Mouse (Mus musculus) T-helper 17 cell (primary cell): ENCODE data around the gene Mad2l2.

Experiments used
- in situ Hi-C, 2 experiments: fragments of 300-600 bp; cut with MboI, MseI; formaldehyde crosslinking; loops; 1 replicate in 1 of 2; 2 replicates in 1 of 2; pipeline ENCODE4 v1.15.1; 2025; ENCODE audit warnings: high pct_unique_total_duplicates in 2 of 2

Gene Mad2l2

DNA sequence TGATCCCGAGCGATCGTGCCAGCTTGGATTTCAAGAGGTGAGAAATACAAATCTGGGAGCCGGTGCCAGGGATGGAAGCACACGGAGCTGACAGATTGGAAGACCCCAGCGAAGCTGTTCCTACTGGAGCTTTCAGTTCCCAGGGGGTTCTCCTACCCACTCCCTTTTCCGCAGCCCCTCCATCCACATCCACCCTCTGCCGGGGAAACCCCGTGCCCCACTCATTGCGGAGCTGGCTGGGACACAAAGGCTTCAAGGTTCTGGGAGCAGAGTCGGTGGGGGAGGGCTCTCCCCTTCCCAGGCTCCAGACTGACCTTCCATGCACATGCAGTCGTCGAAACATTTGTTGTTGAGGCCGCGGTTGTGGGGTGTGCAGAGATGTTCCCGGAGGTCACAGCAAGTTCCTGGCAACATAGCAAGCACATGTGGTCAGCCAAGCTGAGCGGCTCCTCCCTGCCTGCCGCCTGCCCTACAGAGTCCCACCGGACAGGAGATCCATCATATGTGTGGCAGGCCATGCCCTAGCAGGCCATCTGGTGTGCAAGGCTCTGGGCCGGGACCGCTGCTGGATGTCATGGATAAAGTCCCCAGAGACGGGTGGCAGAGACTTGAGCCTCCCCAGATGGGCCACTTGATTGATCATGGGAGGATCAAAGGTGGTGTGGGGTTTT is 22.4 kb upstream of the Mad2l2 start:
- in situ Hi-C loops = no loop called here

DNA sequence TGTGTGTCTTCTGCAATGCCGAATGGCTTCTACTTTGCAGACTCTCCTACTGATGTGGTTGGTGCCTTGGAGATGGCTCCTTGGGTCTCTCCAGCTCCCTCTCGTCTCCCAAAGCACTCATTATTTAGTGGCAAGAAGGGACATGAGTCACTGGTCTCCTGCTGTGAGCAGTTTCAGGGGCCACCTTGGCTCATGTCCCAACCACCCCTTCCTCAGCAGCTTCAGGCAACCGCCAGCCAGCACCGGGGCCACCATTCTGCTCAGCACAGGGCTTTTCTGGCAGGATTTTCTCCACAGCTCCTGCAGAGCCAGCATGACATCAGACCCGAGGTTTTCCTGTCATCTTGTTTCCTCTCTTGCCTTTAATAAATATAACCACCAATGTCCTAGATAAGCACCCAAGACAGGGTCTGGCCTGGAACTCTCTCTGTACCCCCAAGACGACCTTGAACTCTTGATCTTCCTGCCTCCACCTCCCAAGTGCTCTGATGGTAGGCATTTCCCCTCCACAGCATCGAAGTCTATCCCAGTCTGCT is 21.6 kb upstream of the Mad2l2 start:
- in situ Hi-C loops = no loop called here

DNA sequence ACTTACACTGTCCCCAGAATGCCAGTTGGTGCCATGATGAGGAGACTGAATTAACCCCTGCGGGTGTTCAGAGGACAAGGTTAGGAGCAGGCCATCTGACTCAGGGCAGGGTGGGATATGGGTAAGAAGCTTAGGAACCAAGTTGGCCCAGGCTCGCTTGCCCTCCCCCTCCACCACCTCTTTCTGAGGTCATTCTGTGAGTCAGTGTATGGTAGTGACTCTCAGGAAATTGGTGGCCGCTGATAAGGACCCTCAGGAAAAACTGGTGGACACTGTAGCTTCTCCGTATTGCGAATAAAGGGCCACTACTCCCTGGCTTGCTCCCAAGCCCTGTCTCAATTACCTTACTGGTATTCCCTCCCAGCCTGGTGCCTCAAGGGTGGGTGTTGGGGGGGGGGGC is 21.0 kb upstream of the Mad2l2 start:
- in situ Hi-C loops = no loop called here

DNA sequence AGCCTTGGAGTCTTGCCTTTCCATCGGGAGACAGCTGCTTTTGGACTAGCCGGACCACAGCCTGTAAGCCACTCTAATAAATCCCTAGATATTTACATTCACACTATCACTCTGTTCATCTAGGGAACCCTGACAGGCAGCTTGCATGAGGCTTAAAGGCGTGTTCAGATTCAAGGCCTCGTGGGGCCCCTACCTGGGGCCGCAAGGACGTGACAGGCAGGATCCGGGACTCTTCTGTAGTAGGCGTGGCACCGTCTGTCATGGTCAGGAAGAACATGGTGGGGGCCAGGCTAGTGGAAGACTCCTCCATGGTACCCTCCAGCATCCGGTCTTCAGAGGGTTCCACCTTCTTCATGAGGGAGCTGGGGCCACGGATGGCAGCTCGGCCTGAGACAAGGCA is 17.7 kb upstream of the Mad2l2 start:
- in situ Hi-C loops = loop anchor here (5.0 to 10.0 kb wide), 2 partner anchors 52 to 55 kb away; partner anchors contain the start of genes Fbxo2 (in 1 of the 2) and Fbxo44 (in 1 of the 2)

DNA sequence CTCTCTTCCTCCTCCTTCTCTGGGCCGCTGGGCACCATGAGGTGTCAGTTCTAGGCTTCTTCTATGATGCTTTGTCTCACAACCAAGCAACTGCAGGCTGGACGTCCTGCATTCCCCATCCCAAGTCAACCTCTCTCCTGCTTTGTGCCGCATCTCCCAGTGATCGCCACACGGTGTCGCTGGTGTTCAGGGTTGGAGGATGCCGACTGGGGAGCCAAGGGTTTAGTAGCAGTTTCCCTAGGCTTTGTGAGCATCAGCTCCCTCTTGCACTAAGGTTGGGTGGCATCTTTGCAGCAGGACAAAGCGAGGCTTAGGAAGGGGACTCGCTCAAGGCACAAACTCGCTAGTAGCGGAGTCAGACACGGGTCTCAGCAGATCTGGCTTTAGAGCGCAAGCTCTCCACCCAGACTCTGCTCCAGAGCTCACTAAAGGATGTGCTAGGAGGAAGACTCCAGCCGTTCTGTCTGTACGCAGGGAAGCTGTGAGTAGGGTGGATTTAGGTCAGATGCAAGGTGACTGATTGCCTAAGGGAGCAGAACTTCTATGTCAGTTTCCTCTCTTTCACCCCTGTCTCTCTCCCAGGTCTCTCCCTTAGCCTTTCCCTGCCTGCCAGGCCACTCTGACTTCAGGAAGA is 15.3 kb upstream of the Mad2l2 start:
- in situ Hi-C loops = loop anchor here (5.0 to 10.0 kb wide), 3 partner anchors 50 to 137 kb away; partner anchors contain the start of genes Fbxo2 (in 1 of the 2) and Fbxo44 (in 1 of the 2)

DNA sequence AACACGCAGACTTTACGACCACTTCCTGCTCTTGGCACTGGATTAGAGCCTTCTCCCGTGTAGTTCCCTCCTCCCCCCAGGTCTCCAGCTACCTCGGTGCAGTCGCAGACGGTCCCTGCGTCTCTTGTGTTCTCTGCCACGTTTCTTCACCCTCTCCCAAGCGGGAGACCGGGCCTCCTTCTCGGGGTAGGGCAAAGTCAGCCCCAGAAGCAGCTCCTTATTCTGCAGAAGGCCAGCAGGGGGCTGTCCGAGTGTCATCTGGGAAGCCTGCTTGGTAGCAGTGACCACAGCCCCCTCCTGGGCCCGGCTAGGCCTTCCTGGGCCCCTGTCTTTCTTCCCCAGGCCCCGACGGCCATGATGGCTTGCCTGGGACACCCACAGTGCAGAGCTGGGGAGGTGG is 14.7 kb upstream of the Mad2l2 start:
- in situ Hi-C loops = loop anchor here in 1 of 2 experiments (5.0 to 10.0 kb wide), 2 partner anchors 49 to 137 kb away; partner anchors contain the start of genes Fbxo2 and Fbxo44

DNA sequence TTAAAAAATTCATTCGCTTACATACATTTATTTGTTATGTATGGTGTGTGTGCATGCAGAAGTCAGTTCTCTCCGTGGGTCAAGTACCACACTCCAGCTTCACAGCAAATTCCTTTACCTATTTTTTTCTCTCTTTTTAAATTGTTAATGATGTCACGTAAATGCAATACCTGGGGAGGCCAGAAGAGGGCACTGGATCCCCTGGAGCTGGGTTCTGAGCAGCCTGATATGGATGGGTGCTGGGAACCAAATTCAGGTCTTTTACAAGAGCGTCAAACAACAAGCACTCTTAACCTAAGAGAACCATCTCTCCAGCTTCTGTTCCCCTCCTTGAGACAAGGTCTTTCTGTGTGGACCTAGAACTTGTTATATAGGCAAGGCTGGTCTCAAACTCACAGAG is 13.5 kb upstream of the Mad2l2 start:
- in situ Hi-C loops = loop anchor here in 1 of 2 experiments (5.0 to 10.0 kb wide), 2 partner anchors 48 to 136 kb away; partner anchors contain the start of genes Fbxo2 and Fbxo44

DNA sequence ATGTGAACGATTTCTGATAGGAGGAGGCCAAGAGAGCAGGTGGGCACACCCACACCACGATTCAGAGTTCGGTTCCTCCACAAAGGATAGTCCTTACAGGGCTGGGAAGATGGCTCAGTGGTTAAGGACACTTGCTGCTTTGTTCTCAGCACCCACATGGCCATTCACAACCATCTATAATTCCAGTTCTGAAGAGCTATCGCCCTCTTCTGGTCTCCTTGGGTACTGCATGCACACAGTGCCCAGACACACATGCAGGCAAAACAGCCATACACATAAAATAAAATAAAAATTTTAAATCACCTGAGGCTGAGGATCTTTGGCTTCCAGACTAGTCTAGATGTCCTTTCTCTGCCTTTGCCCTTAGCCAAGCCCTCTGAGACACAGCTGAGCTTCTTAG is 12.8 kb upstream of the Mad2l2 start:
- in situ Hi-C loops = loop anchor here in 1 of 2 experiments (5.0 to 10.0 kb wide), 2 partner anchors 47 to 135 kb away; partner anchors contain the start of genes Fbxo2 and Fbxo44

DNA sequence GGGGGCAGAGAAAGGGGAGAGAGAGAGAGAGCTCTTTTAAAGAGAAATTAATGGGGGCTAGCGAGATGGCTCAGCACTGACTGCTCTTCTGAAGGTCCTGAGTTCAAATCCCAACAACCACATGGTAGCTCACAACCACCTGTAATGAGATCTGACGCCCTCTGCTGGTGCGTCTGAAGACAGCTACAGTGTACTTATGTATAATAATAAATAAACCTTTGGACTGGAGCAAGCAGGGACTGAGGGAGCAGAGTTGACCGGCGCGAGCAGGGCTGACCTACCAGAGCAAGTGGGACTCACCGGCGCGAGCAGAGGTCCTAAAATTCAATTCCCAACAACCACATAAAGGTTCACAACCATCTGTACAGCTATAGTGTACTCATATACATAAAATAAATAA is 10.6 kb upstream of the Mad2l2 start:
- in situ Hi-C loops = loop anchor here in 1 of 2 experiments (5.0 to 10.0 kb wide), 2 partner anchors 45 to 133 kb away; partner anchors contain the start of genes Fbxo2 and Fbxo44

DNA sequence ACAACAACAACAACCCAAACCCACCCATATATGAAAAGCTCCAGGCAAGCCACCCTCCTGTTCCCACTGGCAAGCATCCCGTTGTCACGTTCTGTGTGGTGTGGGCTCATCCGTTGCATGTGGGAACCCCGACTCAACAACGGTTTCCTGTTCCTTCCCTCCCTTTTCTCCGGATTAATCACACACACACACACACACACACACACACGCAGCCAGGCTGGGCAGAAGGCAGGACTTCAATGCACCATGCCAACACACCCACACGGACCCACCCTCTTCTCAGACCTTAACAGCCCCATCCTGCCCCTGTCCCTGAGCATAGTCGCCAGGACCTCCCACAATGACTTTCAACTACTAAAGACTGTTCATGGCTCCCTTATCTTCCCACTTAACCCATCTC is 9.6 kb upstream of the Mad2l2 start:
- in situ Hi-C loops = no loop called here

DNA sequence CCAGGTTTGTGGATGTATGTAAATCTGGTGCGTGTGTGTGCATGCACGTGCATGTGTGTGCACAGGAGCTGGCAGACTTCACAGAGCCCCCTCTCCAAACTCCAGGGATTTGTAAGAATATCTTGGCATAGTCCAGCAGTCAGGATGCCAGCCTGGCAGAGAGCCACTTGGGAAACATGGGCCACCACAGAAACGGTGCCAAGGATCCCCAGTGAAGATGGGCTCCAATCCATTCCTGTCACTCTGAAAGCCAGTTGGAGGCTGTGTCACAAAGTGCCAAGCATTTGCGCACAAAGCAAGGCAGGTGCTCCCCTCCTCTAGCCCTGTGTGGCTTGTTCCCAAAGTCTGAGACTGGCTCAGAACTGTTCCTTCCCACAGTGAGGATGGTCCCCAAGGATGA is 8.8 kb upstream of the Mad2l2 start:
- in situ Hi-C loops = no loop called here

DNA sequence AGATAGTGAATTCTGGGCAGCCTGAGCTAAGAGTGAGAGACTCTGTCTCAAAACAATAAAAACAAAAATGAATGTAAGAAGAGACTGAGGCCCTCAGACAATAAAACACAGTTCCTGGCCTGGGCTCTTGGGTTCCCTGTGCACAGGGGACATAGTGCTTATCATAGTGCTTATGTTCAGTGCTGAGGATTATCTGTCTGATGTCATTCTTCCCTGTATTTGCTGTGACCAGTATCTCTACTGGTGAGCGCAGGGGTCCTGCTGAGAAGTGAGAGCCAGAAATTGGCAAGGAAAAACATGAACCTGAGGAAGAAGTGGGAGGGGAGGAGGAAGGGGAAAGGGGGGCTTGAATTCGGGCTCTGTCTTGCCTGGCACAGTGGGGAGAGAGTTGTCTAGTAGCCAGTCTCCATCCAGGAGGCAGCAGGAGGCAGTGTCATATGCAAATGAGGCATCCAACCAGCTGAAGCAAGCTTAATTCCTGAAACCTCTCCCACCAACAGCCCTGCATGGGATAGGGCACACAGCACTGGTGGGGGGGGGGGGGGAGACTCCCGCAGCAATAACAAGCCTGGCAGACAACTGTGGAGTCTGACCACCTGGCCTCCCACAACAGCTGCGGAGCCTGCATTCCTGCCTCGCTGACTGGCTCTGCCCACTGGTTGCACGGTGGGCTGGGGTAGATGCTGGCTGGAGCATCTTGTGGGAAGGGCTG is 8.0 kb upstream of the Mad2l2 start:
- in situ Hi-C loops = no loop called here

DNA sequence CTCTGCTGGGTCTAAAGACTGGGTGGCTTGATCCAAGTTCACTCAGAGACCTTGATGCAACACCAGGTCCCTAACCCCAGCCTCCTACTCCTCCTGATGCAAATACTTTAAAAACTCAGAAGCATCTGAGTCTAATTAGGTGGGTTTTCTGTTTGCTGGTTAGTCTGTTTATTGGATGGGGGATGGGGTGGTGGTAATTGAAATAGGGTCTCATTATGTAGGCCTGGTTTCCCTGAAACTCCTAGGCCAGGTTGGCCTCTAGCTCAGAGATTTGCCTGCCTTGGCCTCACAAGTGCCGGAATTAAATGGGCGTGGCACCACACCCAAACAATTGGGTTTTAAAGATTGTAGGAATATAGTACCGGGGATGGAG is 7.5 kb upstream of the Mad2l2 start:
- in situ Hi-C loops = no loop called here

DNA sequence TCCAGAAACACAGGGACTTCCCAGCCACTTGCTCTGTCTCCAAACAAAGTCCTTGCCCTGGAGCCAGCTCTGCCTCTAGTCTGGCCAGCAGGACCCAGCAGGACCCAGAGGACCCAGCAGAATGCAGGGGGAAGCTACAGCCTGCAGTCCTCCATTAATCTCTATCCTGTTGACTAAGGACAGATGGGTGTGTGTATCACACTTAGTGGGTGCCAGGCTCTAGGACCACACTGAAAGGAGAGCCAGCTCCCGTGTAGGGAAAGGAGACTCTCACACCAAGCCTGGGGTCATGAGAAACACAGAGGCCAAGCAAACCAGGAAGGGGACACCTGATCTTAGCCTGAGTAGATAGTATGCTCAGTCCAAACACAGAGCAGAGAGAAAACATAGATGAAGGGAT is 1.9 kb upstream of the Mad2l2 start:
- in situ Hi-C loops = no loop called here

DNA sequence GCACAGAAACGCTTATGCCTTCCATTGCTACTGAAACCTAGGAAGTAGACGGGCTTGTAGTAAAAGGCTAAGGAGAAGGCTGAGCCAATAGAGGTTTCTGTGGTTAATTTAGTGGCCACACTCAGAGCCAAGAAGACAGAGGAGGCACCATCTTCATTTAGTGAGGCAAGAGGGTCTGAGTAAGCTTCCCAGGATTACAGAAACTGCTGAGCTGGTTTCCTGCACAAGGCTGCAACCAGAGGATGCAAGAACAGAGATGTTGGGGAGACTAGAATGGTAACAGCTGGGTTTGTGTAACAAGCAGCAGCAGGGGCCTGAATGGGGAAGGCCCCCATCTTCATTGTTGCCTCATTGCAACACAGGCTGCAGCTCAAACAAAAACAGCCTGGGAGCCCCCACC is 1.5 kb upstream of the Mad2l2 start:
- in situ Hi-C loops = no loop called here

DNA sequence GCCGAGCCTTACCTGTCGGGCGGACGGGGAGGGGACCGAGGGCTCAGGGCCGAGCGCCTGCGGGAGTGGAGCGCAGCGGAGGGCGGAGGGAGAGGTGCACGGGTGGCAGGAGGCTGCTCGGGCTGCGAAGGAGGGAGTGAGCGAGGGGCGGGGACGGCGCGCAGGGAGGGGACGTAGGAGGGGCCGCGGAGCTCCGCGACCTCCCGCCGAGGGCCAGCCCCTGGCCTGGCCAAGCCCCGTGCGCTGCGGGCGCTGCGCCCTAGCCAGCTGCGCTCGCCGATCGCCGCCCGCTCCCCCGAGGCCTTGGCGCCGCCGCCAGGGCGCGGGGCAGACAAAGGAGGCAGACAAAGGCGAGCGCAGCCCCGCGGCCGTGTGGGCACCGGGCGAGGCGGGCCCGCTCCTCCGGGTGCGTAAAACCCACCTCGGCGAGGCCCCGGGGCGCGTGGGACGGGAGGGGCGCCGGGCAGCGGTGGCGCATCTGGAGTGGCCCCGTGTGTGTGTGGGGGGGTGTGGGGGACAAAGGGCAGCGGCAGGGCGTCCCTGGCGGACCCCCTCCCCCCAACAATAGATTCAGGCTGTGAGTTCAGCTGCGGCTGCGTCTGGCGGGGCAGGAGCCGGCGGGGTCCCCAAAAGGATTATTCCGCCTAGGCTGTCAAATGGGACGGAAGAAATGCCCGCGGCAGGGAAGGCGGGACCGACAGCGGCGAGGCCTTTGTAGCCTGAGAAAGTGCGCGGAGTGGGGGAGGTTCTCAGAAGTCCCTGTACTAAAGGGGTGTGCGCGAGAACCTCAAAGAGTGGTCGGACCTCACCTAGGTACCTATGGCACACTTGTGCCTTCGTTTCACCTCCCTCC is 603 bp downstream of the Mad2l2 start, which contains the start of gene Draxin:
Draxin (minus strand) TSS at position 138 of the 853 bp plus-strand sequence.
- in situ Hi-C loops = no loop called here

DNA sequence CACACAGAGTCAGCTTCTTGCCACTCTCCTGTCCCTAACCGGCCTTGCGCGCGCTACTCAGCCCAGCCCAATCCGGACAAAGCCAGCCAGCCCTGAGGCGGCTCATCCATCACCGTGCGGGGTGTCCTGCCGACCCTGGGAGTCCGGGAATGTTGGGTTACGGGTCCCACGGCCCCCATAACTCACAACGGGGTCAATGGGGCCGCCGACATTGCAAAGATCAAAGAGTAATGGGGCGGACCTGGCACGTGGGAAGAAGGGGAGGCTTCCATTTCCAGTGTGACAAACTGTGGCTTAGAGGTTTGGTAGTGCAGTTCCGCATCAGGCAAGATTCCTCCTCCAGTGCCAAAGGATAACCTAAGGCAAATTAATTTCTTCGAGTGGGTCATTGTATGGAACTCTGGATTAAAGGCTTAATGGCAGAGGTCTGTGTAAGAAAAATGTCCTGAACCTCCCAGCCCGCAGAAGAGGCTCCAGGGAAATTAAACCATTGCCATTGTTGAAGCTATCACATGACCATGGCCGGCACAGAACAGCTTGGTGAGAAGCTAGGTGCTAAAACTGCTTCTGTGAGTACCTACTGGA is 1.4 kb downstream of the Mad2l2 start:
- in situ Hi-C loops = no loop called here

DNA sequence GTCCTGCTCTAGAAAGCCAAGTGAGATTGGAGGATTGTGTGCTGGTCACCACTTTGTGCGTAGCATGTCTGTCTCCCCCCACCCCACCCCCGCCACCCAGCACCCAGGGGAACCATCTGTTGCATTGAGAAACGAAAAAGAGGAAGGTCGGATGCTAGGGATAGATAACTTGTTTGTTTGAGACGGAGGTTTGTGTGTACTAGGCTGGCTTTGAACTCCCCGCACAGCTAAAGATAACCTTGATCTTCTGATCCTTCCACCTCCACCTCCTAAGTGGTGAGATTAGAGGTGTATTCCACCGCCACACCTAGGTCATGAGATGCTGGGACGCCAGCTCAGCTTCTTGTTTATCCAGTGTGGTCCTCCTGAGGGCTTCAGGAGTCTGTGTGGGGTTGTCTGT is 4.8 kb downstream of the Mad2l2 start:
- in situ Hi-C loops = no loop called here

DNA sequence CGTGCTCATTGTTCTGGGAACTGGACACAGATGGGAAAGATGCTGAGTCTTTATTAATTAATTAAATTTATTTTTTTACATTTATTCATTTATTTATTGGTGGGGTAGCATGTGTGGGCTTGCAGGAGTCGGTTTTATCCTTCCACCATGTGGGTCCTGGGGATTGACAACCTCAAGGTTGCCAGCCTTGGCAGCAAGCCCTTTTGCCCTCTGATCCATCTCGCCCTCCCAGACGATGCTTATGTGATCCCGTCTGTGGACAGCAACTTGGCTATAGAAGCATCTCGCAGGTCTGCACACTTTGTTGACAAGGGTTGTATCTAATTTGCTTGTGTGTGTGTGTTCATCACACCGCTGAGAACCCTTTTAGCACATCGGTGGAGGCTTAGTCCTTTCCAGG is 7.3 kb downstream of the Mad2l2 start:
- in situ Hi-C loops = no loop called here

DNA sequence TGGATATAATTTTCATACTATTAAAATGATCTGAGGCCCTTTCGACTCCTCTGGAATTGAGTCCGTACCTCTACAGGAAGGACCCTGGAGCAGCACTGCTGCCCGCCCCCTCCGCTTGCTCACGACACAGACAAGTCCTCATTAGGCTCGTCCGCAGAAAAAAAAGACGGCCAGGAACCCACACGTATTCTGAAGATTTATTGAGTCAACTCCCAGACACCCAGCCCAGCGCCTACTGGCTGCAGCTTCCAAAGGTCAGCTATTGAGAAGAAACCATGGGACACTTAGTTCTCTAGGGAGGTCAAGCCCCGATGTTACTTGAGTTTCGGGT is 9.5 kb downstream of the Mad2l2 start:
- in situ Hi-C loops = no loop called here
